Mouse (Mus musculus): ENCODE results near the gene Sapcd1. TPM values are rescaled to one million over a fixed set of nuclear protein-coding genes. Genes with fewer than 3 reads are reported as not detected.
A peak's percentile ranks its signal among the peaks of the same experiment; 100 is the strongest.

The Sapcd1 gene
- 0.87 and 1.0 TPM in 2 replicates for polyA plus RNA-seq (2012; rRNA removed)

DNA sequence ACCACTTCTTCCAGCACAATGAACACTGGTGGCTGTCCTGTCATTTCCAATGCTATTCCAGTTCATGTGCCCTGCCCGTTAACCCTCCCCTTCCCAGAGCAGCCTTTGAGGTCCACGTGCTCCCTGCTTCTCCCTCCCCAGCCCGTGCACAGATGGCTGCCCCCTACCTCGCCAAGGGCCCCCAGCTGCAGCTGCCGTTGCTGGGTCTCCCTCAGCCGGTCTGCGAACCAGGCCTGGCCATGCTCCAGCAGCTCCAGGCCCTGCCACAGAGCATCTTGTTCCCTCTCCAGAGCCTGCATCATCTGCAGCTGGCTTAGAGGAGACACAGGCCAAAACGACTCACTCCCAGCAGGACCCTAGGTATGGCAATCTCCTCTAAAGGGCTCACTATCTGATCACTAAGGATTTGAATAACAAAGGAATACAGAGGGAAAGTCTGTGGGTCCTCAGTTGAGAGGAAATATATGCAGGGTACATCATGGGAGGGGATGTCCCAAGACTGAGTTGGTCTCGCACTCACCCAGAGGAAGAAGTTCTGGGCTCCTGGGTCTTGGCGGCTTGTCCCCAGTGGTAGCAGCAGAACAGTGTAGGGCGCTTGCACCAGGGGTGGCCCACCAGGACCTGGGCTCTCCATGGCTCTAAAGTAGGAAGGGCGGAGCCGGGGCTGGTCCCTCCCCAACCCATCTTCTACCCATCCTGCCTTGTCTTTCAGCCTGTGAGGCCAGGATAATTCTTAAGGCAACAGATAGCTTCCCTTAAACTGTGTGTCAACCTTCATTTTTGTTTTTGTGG lies at the start of gene Sapcd1:
Sapcd1 (minus strand) TSS at position 740 of the 792 bp plus-strand sequence.
- Histone ChIP-seq H3K4me1 (ENCODE audit: control insufficient read depth, insufficient read depth, insufficient read length, low read length) (peaks cover 21% of the 10 kb centered on the region), H3K4me3 (ENCODE audit: low read depth, low read length) (no peak within 1 kb of the TSS), H3K27ac (ENCODE audit: insufficient read depth, low read depth, low read length) (no peak within 1 kb of the TSS), H3K36me3 (ENCODE audit: control insufficient read depth, insufficient read depth, low read length) (no peaks in the 10 kb centered on the region), H3K27me3 (ENCODE audit: control insufficient read depth, insufficient read depth, low read length) (no peaks in the 10 kb centered on the region)
- TF ChIP-seq CTCF (IDR thresholded peaks at IDR 0.05; ENCODE audit: extremely low read depth, insufficient read length, insufficient replicate concordance, low read depth, low read length): no peak
- TF ChIP-seq POLR2A (IDR thresholded peaks at IDR 0.05; ENCODE audit: low read depth, low read length): no peak
- WGBS: 64% methylated on average over 13 of the region's 13 CpGs

DNA sequence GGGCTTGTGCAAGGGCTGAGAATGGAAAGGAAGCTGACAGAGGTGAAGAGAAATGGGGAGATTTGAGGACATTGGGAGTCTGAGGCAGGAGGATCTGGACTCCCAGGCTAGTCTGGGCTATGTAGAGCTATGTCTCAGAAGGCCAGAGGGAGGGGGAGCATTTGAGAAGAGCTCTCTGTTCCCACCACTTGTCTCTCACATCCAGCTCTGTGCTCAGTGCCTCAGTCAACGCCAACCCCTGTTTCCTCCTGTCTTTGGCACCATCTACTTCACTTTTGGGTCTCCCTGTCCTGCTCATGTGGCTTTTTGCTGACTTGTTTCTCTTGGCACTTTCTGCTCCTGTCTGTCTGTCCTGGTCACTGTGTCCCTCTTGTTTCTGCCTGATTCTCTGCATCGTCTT lies 49.5 kb upstream of the Sapcd1 start:
- no peak overlapping the region for H3K27ac ChIP-seq (ENCODE audit: insufficient read depth, low read depth, low read length)
- H3K27me3 ChIP-seq (ENCODE audit: control insufficient read depth, insufficient read depth, low read length): no peaks in the 10 kb centered on the region
- TF ChIP-seq POLR2A (IDR thresholded peaks at IDR 0.05; ENCODE audit: low read depth, low read length) (no peak), CTCF (IDR thresholded peaks at IDR 0.05; ENCODE audit: extremely low read depth, insufficient read length, insufficient replicate concordance, low read depth, low read length) (no peak)
- peak overlapping the region; percentile 55; the same call in 1 of the 2 replicates for H3K4me3 ChIP-seq (ENCODE audit: low read depth, low read length)
- WGBS: 7% methylated on average over 2 of the region's 2 CpGs
- no peaks in the 10 kb centered on the region for H3K36me3 ChIP-seq (ENCODE audit: control insufficient read depth, insufficient read depth, low read length)
- peaks cover 24% of the 10 kb centered on the region for H3K4me1 ChIP-seq (ENCODE audit: control insufficient read depth, insufficient read depth, insufficient read length, low read length)

DNA sequence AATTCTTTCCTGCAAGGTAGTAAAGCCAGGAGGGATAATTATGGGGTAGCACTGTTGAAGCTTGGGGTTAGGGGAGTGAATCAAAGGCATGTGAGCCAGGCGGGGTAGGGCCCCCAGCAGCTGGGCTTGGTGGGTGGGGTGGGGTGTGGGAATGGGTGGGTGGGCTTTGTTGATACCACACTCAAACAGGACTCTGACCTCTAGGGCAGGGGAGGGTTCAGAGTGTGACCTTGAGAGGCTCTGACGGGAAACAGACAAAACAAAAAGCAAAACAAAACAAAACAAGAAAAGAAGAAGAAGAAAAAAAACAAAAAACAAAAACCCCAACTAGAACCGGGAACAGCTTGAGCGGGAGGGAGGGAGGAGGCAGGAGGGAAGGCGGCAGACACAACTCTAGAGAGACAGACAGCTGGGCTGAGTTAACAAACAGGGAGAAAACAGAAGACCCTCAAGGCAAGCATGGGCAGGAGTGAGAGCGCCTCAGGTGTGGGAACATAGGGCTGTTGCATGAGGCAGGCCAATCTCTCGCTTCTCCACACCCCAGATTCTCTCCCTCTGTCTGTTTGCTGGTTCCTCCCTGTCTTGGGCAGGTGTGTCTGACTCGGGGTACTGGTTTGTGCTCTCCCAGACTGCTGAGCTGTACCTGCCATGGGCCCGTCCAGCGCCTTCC lies 48.8 kb upstream of the Sapcd1 start, which contains the start of gene Ly6g6e:
Ly6g6e (plus strand) TSS at position 396 of the 670 bp plus-strand sequence.
- Histone ChIP-seq H3K27ac (ENCODE audit: insufficient read depth, low read depth, low read length) (no peak within 1 kb of the TSS), H3K27me3 (ENCODE audit: control insufficient read depth, insufficient read depth, low read length) (no peaks in the 10 kb centered on the region), H3K36me3 (ENCODE audit: control insufficient read depth, insufficient read depth, low read length) (no peaks in the 10 kb centered on the region), H3K4me1 (ENCODE audit: control insufficient read depth, insufficient read depth, insufficient read length, low read length) (peaks cover 24% of the 10 kb centered on the region), H3K4me3 (ENCODE audit: low read depth, low read length) (peak within 1 kb of the TSS; percentile 55)
- 47% methylated on average over 10 of the region's 10 CpGs for WGBS
- TF ChIP-seq CTCF (IDR thresholded peaks at IDR 0.05; ENCODE audit: extremely low read depth, insufficient read length, insufficient replicate concordance, low read depth, low read length): no peak
- no peak for TF ChIP-seq POLR2A (IDR thresholded peaks at IDR 0.05; ENCODE audit: low read depth, low read length)

DNA sequence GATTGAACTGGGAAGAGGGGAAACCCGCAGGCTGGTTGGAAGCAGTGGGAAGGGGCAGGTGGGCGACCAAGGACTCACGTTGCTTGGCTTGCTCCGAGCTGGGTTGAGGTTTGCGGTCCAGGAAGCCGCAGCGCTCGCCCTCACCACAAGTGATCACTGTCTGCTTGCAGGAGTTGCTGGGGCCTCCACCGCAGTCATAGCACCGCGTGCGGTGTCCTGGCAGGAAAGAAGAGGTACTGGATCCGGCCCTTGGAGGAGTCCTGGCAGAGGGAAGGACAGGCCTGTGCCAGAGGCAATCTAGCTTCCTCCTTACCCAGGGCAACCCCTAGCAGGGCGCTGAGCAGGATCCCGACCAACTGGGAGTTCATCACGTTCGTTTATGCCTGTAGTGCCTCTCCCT lies 46.3 kb upstream of the Sapcd1 start:
- Histone ChIP-seq H3K4me3 (ENCODE audit: low read depth, low read length) (no peak overlapping the region), H3K36me3 (ENCODE audit: control insufficient read depth, insufficient read depth, low read length) (no peaks in the 10 kb centered on the region), H3K4me1 (ENCODE audit: control insufficient read depth, insufficient read depth, insufficient read length, low read length) (peaks cover 12% of the 10 kb centered on the region), H3K27me3 (ENCODE audit: control insufficient read depth, insufficient read depth, low read length) (no peaks in the 10 kb centered on the region), H3K27ac (ENCODE audit: insufficient read depth, low read depth, low read length) (no peak overlapping the region)
- TF ChIP-seq CTCF (IDR thresholded peaks at IDR 0.05; ENCODE audit: extremely low read depth, insufficient read length, insufficient replicate concordance, low read depth, low read length) (no peak), POLR2A (IDR thresholded peaks at IDR 0.05; ENCODE audit: low read depth, low read length) (no peak)
- 59% methylated on average over 17 of the region's 17 CpGs for WGBS

DNA sequence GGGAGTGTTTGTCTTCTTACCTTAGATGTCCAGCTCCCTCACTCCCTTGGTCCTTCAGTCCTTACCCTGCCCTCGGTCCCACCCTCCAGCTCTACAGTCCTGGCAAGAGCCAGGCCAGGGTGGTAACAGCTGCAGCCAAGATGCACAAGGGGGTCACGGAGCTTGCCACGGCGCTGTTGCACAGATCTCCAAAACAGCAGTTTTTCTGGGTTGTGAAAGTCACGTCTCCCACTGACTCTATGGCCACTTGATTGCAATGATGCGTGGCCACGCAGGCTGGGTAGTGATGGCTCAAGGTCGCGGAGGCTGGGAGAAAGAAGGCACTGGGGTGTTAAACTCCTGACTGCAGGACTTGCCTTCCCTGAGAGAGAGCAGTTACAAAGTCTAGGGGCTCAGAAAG lies 43.6 kb upstream of the Sapcd1 start:
- Histone ChIP-seq H3K36me3 (ENCODE audit: control insufficient read depth, insufficient read depth, low read length) (no peaks in the 10 kb centered on the region), H3K4me3 (ENCODE audit: low read depth, low read length) (no peak overlapping the region), H3K27me3 (ENCODE audit: control insufficient read depth, insufficient read depth, low read length) (no peaks in the 10 kb centered on the region), H3K27ac (ENCODE audit: insufficient read depth, low read depth, low read length) (no peak overlapping the region), H3K4me1 (ENCODE audit: control insufficient read depth, insufficient read depth, insufficient read length, low read length) (no peaks in the 10 kb centered on the region; the same call in none of the 2 replicates)
- TF ChIP-seq CTCF (IDR thresholded peaks at IDR 0.05; ENCODE audit: extremely low read depth, insufficient read length, insufficient replicate concordance, low read depth, low read length): no peak
- TF ChIP-seq POLR2A (IDR thresholded peaks at IDR 0.05; ENCODE audit: low read depth, low read length): no peak
- 87% methylated on average over 9 of the region's 9 CpGs for WGBS

DNA sequence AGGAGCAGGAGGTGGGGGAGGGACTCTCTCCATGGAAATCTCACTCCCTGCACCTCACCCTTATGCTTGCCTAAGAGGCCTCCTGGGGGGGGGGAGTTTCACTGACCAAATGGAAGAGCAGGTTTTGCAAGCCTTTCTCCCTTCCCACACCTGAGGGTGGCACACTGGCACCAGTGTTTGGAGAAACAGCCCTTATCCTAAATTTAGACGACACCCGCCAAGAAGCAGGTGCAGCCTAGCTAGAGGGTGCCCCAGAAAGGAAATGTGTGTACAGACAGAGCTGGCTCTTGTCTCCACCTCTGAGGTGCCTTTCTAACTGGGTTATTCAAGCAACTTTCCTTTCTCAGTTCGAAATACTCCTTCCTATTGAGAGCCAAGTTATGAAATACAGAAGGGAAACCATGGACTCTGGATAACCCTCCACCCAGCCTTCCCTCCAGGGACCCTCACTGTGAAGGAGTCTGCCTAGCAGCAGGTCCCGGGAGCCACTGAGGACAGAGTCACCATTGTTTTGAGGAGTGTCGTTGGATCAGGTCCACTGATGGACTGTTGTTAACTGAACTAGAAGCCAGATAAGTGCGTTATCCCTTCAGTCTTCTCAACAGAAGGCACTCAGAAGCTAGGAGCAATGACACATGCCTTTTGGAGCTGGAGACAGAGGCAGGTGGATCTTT lies 42.9 kb upstream of the Sapcd1 start:
- Histone ChIP-seq H3K36me3 (ENCODE audit: control insufficient read depth, insufficient read depth, low read length) (no peaks in the 10 kb centered on the region), H3K27ac (ENCODE audit: insufficient read depth, low read depth, low read length) (no peak overlapping the region), H3K27me3 (ENCODE audit: control insufficient read depth, insufficient read depth, low read length) (no peaks in the 10 kb centered on the region), H3K4me1 (ENCODE audit: control insufficient read depth, insufficient read depth, insufficient read length, low read length) (peaks cover under 1% of the 10 kb centered on the region), H3K4me3 (ENCODE audit: low read depth, low read length) (no peak overlapping the region)
- TF ChIP-seq POLR2A (IDR thresholded peaks at IDR 0.05; ENCODE audit: low read depth, low read length) (no peak), CTCF (IDR thresholded peaks at IDR 0.05; ENCODE audit: extremely low read depth, insufficient read length, insufficient replicate concordance, low read depth, low read length) (no peak)
- 19% methylated on average over 6 of the region's 6 CpGs for WGBS
